Comparison of ENCODE assay signal across 7 mouse cellular contexts in the genomic region with DNA sequence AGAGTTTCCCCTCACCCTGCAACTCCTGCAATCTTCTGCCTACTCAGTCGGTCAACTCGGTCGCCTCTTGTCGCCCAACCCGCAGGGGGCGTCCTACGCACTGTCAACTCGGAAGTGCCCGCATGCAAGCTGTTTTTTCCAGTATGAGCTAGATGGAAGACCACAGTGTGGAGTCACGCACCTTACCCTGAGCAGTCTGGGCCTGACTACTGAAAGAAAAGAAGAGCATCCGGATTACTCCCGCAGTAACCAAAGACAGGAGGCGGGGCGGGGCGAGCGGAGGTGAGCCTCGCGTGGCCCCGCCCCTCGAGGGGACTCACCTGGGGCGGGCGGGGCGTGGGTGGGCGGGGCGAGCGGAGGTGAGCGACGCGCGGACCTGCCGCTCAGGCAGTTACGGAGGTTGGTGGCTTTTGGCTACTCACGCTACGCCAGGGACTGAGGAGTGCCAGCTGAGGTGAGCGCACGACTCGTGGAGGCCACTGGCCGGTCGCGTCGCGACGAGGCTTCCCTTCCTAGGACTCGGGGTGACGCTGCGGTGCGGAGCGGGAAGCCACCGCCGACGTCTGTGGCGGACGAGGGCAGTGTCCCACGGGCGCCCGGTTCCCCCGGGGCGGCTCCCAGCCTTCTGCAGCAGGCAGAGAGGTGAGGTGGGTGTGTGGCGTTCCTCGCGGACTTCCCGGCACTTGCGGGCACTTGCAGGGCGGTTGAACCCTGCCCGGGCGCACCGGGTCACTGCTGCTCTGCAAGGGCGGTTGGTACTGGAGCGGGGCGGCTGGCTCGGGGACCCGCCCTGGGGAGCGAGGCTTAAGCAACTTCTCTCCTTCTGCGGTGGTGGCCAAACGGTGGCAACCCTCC. TPM values are rescaled to one million over a fixed set of nuclear protein-coding genes. Genes with fewer than 3 reads are reported as not detected.
DNase-seq lines count a peak whose midpoint lies in the region; ATAC-seq and TF ChIP-seq lines count a peak whose summit lies in the region.

A gene (plus strand): TSS at position 347 of the 855 bp plus-strand sequence.

- under 1% methylated on average over 75 of the region's 75 CpGs for WGBS in embryonic facial prominence, embryonic 15.5 days
- WGBS in limb, embryonic 14.5 days = under 1% methylated on average over 59 of the region's 75 CpGs
- under 1% methylated on average over 72 of the region's 75 CpGs for WGBS in midbrain, embryonic 16.5 days
- 1% methylated on average over 75 of the region's 75 CpGs for WGBS in spleen, adult 2 months

- peaks cover 12% of the 10 kb centered on the region; the same call in 1 of the 2 replicates for H3K4me1 ChIP-seq in embryonic facial prominence, embryonic 15.5 days
- no peaks in the 10 kb centered on the region; the same call in 1 of the 2 replicates for H3K4me1 ChIP-seq in limb, embryonic 14.5 days (ENCODE audit: control insufficient read depth, insufficient read depth, low read length)
- H3K4me1 ChIP-seq in midbrain, embryonic 16.5 days (ENCODE audit: control insufficient read depth, insufficient read depth, low read length) = 0 out of 2 replicates have a peak, but pooled peaks cover 2% of the 10 kb centered on the region
- no peaks in the 10 kb centered on the region; the same call in 1 of the 2 replicates for H3K4me1 ChIP-seq in spleen, adult 2 months (ENCODE audit: control insufficient read depth, insufficient read depth, insufficient read length)

- 0 out of 2 replicates have a peak, but pooled peaks have one; percentile 20 for TF ChIP-seq POLR2A in limb, embryonic 14.5 days (IDR thresholded peaks at IDR 0.05; ENCODE audit: borderline replicate concordance, extremely low read depth, insufficient read depth, insufficient read length)
- no peak for TF ChIP-seq POLR2A in spleen, adult 2 months (IDR thresholded peaks at IDR 0.05; ENCODE audit: low read depth, low read length)

- H3K27ac ChIP-seq in embryonic facial prominence, embryonic 15.5 days (replicated peaks) = 0 out of 2 replicates have a peak within 1 kb of the TSS, but pooled peaks have one; percentile 22
- H3K27ac ChIP-seq in limb, embryonic 14.5 days (replicated peaks; ENCODE audit: low read depth, low read length) = no peak within 1 kb of the TSS
- no peak within 1 kb of the TSS for H3K27ac ChIP-seq in midbrain, embryonic 16.5 days (ENCODE audit: low read length)
- H3K27ac ChIP-seq in spleen, adult 2 months (ENCODE audit: insufficient read depth, low read length) = no peak within 1 kb of the TSS

- H3K9me3 ChIP-seq in embryonic facial prominence, embryonic 15.5 days (replicated peaks) = no peaks in the 10 kb centered on the region
- no peaks in the 10 kb centered on the region for H3K9me3 ChIP-seq in limb, embryonic 14.5 days (ENCODE audit: control insufficient read depth, low read length)
- H3K9me3 ChIP-seq in midbrain, embryonic 16.5 days (replicated peaks; ENCODE audit: control insufficient read depth, low read length, poor library complexity, severe bottlenecking) = no peaks in the 10 kb centered on the region

- ATAC-seq in embryonic facial prominence, embryonic 15.5 days (ENCODE audit: insufficient number of reproducible peaks, low FRiP score, low TSS enrichment, low read depth) = peak; percentile 75
- peak; percentile 44 for ATAC-seq in limb, embryonic 14.5 days (ENCODE audit: low FRiP score, low read depth)
- ATAC-seq in midbrain, embryonic 16.5 days = peak; percentile 91

- peak; percentile 42 to 55 for DNase-seq in adrenal gland, postnatal 4 days (ENCODE audit: low spot score in 2 of 2)
- DNase-seq in heart, adult 9 months (ENCODE audit: low spot score in 2 of 2) = peak; percentile 41 to 62
- DNase-seq in kidney, adult 9 months = peak; percentile 82
- DNase-seq in limb, embryonic 14.5 days (ENCODE audit: low spot score) = peak; percentile 7
- DNase-seq in spleen, adult 2 months (ENCODE audit: low read depth in 1 of 2, low spot score in 2 of 2) = peak; percentile 38 to 61

- H3K4me3 ChIP-seq in embryonic facial prominence, embryonic 15.5 days (replicated peaks) = peak within 1 kb of the TSS; percentile 53
- peak within 1 kb of the TSS; percentile 59 for H3K4me3 ChIP-seq in limb, embryonic 14.5 days (replicated peaks; ENCODE audit: low read length)
- peak within 1 kb of the TSS; percentile 66 for H3K4me3 ChIP-seq in midbrain, embryonic 16.5 days (ENCODE audit: low read depth, low read length)
- peak within 1 kb of the TSS; percentile 69 for H3K4me3 ChIP-seq in spleen, adult 2 months (ENCODE audit: extremely low read depth, insufficient read depth, insufficient read length)

- H3K9ac ChIP-seq in embryonic facial prominence, embryonic 15.5 days = peak within 1 kb of the TSS; percentile 29
- H3K9ac ChIP-seq in limb, embryonic 14.5 days (ENCODE audit: low read depth, low read length, severe bottlenecking) = peak within 1 kb of the TSS; percentile 58
- peak within 1 kb of the TSS; percentile 66 for H3K9ac ChIP-seq in midbrain, embryonic 16.5 days (ENCODE audit: low read depth, low read length)

- H3K36me3 ChIP-seq in embryonic facial prominence, embryonic 15.5 days = no peaks in the 10 kb centered on the region
- H3K36me3 ChIP-seq in limb, embryonic 14.5 days (ENCODE audit: control insufficient read depth, insufficient read depth, low read length) = no peaks in the 10 kb centered on the region
- H3K36me3 ChIP-seq in midbrain, embryonic 16.5 days (ENCODE audit: control insufficient read depth, insufficient read depth, low read length) = no peaks in the 10 kb centered on the region
- H3K36me3 ChIP-seq in spleen, adult 2 months (ENCODE audit: control insufficient read depth, insufficient read depth, low read length) = no peaks in the 10 kb centered on the region

- H3K4me2 ChIP-seq in embryonic facial prominence, embryonic 15.5 days (replicated peaks) = peak within 1 kb of the TSS; percentile 97
- peak within 1 kb of the TSS; percentile 99 for H3K4me2 ChIP-seq in limb, embryonic 14.5 days (replicated peaks; ENCODE audit: low read depth, low read length, severe bottlenecking)
- peak within 1 kb of the TSS; percentile 99 for H3K4me2 ChIP-seq in midbrain, embryonic 16.5 days (ENCODE audit: low read length)

- 0 out of 2 replicates have a peak, but pooled peaks cover 3% of the 10 kb centered on the region for H3K27me3 ChIP-seq in embryonic facial prominence, embryonic 15.5 days
- H3K27me3 ChIP-seq in limb, embryonic 14.5 days (ENCODE audit: control insufficient read depth, insufficient read depth, low read length) = no peaks in the 10 kb centered on the region; the same call in 1 of the 2 replicates
- H3K27me3 ChIP-seq in midbrain, embryonic 16.5 days (ENCODE audit: control insufficient read depth, insufficient read depth, low read depth, low read length) = peaks cover 12% of the 10 kb centered on the region
- peaks cover 6% of the 10 kb centered on the region; the same call in 1 of the 2 replicates for H3K27me3 ChIP-seq in spleen, adult 2 months (ENCODE audit: control insufficient read depth, insufficient read depth, low read length)

- TF ChIP-seq CTCF in spleen, adult 2 months (IDR thresholded peaks at IDR 0.05; ENCODE audit: extremely low read depth, insufficient read depth, insufficient read length, insufficient replicate concordance) = peak; percentile 46; the same call in 1 of the 2 replicates

RNA-seq across cellular contexts. Expression of the gene that starts here (rescaled TPM):
- total RNA-seq in adrenal gland, postnatal 4 days (2021) = 1 to 10 TPM; 2.3 to 2.7 TPM
- polyA plus RNA-seq in embryonic facial prominence, embryonic 15.5 days (2015; fragmentation: Nextera tagmentation; extraction: Ambion mirVana) = 10.3 and 12.5 TPM in 2 replicates
- 3.1 and 3.5 TPM in 2 replicates for polyA plus RNA-seq in limb, embryonic 14.5 days (2012; rRNA removed)
- polyA plus RNA-seq in limb, embryonic 14.5 days (2014; fragmentation: Nextera tagmentation; extraction: Ambion mirVana) = 5.6 and 7.8 TPM in 2 replicates
- polyA plus RNA-seq in midbrain, embryonic 16.5 days (2015; fragmentation: Nextera tagmentation; extraction: Ambion mirVana) = 1.1 and 1.2 TPM in 2 replicates
- 3.5 and 3.8 TPM in 2 replicates for polyA plus RNA-seq in spleen, adult 2 months (2012; rRNA removed)

Comparison
In these comparisons a context has a peak if more than half of its experiments do, and no peak if none do; other contexts are left out.
1. DNase-seq: peak in every context shown above with its lines; median percentile 82 in kidney, adult 9 months; 52 in heart, adult 9 months; 50 in spleen, adult 2 months; 48 in adrenal gland, postnatal 4 days; 7 in limb, embryonic 14.5 days.